Mouse (Mus musculus) C2C12 (cell line): Measurements from ENCODE around the gene Cdkn1c. TPM values are rescaled to one million over a fixed set of nuclear protein-coding genes. Genes with fewer than 3 reads are reported as not detected.

Source experiments
- H3K27me3 ChIP-seq: one replicate; pipeline ENCODE4 v1.6.1; 2011; ENCODE audit not compliant: control insufficient read depth, insufficient read depth, insufficient read length
- H3K36me3 ChIP-seq: one replicate; pipeline ENCODE4 v1.6.1; 2011; ENCODE audit not compliant: control insufficient read depth, insufficient read depth
- H3K4me3 ChIP-seq: one replicate; pipeline ENCODE4 v1.5.1; 2011; ENCODE audit warnings: mild to moderate bottlenecking, control low read depth; ENCODE audit not compliant: poor library complexity, insufficient read depth, severe bottlenecking
- H3K79me2 ChIP-seq: one replicate; pipeline ENCODE4 v1.6.1; 2011; ENCODE audit not compliant: control insufficient read depth, insufficient read depth
- H3K79me3 ChIP-seq: one replicate; pipeline ENCODE4 v1.6.1; 2011; ENCODE audit warnings: low read depth, control low read depth
- H3ac ChIP-seq: one replicate; pipeline ENCODE3; 2011; ENCODE audit warnings: low read depth; ENCODE audit not compliant: control insufficient read depth, insufficient read length
- CEBPB ChIP-seq: IDR thresholded peaks from one replicate; pipeline ENCODE4 v1.6.1; 2011; ENCODE audit warnings: low read depth, mild to moderate bottlenecking, control low read depth, moderate library complexity
- CTCF ChIP-seq: IDR thresholded peaks from one replicate; pipeline ENCODE4 v1.5.1; 2011; ENCODE audit not compliant: control insufficient read depth, insufficient read depth, insufficient read length
- FOSL1 ChIP-seq: IDR thresholded peaks from one replicate; pipeline ENCODE4 v1.8.0; 2011; ENCODE audit warnings: mild to moderate bottlenecking, low read length; ENCODE audit not compliant: poor library complexity, insufficient read depth, severe bottlenecking
- MAX ChIP-seq: IDR thresholded peaks from one replicate; pipeline ENCODE4 v1.6.1; 2011; ENCODE audit warnings: mild to moderate bottlenecking, control low read depth
- MYOD1 ChIP-seq: IDR thresholded peaks from one replicate; pipeline ENCODE4 v1.6.1; 2011; ENCODE audit warnings: low read depth; ENCODE audit not compliant: control insufficient read depth, insufficient read length
- MYOG ChIP-seq: IDR thresholded peaks from one replicate; pipeline ENCODE4 v1.6.1; 2011; ENCODE audit not compliant: control insufficient read depth, insufficient read length; ENCODE audit errors: extremely low read depth
- USF1 ChIP-seq: IDR thresholded peaks from one replicate; pipeline ENCODE4 v1.6.1; 2011; ENCODE audit warnings: low read depth, mild to moderate bottlenecking, control low read depth, moderate library complexity
- polyA plus RNA-seq: library from polyadenylated mRNA; unstranded; fragments of >200 nt; fragmentation: generic; extraction: Trizol; gene quantifications from one replicate; pipeline ENCODE4 v1.2.1, GENCODE M21; 2012; ENCODE audit warnings: missing spikeins

Gene Cdkn1c
- polyA plus RNA-seq, 1 experiment: 2.3 TPM

DNA sequence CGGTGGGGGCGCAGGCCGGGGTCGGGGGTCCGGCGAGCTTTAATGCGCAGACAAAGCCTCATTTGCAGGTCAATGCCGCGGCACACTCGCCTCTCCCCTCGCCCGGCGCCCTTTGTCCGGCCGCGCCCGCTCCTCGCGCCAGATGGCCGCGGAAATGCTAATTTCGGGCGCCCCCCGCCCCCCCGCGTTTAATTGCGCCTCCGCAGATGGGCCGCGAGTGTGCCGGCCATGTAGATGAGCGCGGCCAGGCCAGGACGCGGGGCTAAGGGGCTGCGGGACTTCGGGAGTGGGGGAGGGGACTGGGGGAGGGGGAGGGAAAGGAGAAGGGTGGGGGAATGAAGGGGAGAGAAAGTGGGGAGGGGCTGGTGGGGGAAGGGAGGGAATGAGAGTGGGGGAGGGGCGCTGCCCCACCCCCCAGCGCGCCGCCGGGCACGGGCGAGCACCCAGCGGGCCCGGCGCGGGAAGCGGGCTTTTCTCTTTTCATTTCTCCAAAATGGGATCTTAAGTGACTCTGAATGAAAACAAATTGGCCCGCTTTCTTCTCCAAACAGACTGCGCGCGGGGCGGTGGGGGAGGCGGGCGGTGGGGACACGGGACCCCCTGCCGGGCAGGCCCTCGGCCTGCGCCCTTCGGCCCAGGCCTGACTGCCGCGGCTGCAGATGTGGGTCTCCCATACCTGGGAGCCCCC is 22.8 kb downstream of the Cdkn1c start:
- TF ChIP-seq CTCF (no peak), USF1 (no peak), FOSL1 (no peak), MYOG (no peak), MAX (no peak), CEBPB (no peak), MYOD1 (no peak)
- Histone ChIP-seq H3K36me3 (no peaks in the 10 kb centered on the region), H3ac (no peak overlapping the region), H3K4me3 (no peak overlapping the region), H3K79me3 (no peaks in the 10 kb centered on the region), H3K79me2 (no peaks in the 10 kb centered on the region), H3K27me3 (peaks cover 20% of the 10 kb centered on the region)

DNA sequence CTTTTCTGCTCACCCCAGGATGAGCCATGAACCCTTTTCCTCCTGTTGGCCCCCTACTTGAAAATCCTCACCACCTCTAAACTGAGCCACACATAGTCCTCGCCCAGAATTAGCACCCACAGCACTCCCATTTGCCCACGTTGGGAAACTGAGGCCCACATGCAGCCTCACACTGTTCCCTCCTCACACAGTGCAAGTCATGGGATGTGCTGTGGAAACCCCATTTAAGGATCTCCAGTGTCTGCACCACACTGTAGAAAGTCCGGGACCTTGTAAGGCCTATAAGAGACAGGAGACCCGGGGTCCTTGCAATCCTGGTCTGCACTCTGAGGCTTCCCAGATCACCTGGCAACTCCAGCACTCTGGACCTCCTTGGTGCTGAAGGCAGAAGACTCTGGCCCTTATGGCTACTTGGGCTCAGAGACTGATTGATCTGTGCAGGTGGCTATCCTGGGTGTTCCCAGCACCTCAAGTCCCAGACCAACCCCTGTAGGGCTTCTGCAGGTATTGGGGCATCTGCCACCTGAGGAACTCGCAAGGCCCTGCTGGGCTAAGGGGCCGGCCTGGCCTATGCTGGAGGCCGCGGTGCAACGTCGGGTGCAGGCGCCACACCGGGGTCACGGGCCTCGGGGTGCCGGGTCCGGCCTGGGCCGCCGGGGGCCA is 23.5 kb downstream of the Cdkn1c start:
- no peak overlapping the region for H3K4me3 ChIP-seq

DNA sequence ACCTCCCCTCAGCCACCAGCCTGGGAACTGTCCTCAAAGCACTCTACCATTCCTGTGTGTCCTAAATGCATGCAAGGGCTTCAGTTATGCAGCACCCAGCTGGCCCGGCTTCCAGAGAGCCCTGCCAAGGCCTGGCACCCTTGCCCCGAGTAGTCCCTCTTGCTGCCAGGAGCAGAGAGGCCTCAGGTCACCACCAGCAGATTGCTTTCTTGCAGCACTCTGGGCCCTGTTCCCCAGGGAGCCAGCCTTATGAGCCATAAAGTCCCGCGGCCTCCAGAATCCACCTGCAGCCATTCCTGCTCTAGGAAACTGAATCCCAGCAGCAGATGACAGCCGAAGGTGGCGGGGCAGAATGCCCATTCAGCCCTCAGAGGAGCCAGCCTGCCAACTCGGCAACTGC is 27.5 kb downstream of the Cdkn1c start:
- no peaks in the 10 kb centered on the region for H3K36me3 ChIP-seq
- no peaks in the 10 kb centered on the region for H3K79me2 ChIP-seq
- no peak overlapping the region for H3K4me3 ChIP-seq
- no peak overlapping the region for H3ac ChIP-seq
- no peak for TF ChIP-seq CEBPB
- no peak for TF ChIP-seq CTCF
- no peak for TF ChIP-seq USF1
- no peak for TF ChIP-seq MAX
- TF ChIP-seq MYOD1: no peak
- TF ChIP-seq FOSL1: no peak
- no peak for TF ChIP-seq MYOG
- peaks cover 14% of the 10 kb centered on the region for H3K27me3 ChIP-seq
- no peaks in the 10 kb centered on the region for H3K79me3 ChIP-seq

More for the DNA sequence above, 23.5 kb downstream of the Cdkn1c start:
- Histone ChIP-seq H3ac (no peak overlapping the region), H3K36me3 (no peaks in the 10 kb centered on the region), H3K27me3 (peaks cover 14% of the 10 kb centered on the region), H3K79me3 (no peaks in the 10 kb centered on the region), H3K79me2 (no peaks in the 10 kb centered on the region)
- no peak for TF ChIP-seq MYOG
- TF ChIP-seq MAX: no peak
- TF ChIP-seq CTCF: no peak
- no peak for TF ChIP-seq FOSL1
- no peak for TF ChIP-seq MYOD1
- no peak for TF ChIP-seq USF1
- no peak for TF ChIP-seq CEBPB

DNA sequence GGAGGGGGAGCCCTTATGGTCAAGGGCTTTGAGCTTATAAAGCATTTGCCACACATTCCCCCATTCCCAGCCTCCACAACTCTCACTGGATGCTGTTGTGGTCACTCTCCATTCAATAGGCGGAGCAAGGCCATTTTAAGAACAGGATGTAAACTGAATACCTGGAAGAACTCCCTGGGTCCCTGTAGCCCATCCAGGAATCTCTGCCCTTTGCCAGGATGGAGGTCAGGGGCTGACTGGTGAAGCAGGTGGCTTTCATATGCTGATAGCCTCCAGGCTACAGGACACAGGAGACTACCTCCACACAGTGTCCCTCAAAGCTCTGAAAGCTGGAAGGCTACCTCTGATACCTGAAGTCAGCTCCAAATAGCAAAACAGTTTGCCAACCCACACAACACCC is 28.2 kb downstream of the Cdkn1c start:
- Histone ChIP-seq H3K36me3 (no peaks in the 10 kb centered on the region), H3K79me3 (no peaks in the 10 kb centered on the region), H3K79me2 (no peaks in the 10 kb centered on the region), H3ac (no peak overlapping the region), H3K27me3 (peaks cover 17% of the 10 kb centered on the region), H3K4me3 (no peak overlapping the region)
- TF ChIP-seq CTCF (no peak), USF1 (no peak), MAX (no peak), CEBPB (no peak), FOSL1 (no peak), MYOD1 (no peak), MYOG (no peak)

DNA sequence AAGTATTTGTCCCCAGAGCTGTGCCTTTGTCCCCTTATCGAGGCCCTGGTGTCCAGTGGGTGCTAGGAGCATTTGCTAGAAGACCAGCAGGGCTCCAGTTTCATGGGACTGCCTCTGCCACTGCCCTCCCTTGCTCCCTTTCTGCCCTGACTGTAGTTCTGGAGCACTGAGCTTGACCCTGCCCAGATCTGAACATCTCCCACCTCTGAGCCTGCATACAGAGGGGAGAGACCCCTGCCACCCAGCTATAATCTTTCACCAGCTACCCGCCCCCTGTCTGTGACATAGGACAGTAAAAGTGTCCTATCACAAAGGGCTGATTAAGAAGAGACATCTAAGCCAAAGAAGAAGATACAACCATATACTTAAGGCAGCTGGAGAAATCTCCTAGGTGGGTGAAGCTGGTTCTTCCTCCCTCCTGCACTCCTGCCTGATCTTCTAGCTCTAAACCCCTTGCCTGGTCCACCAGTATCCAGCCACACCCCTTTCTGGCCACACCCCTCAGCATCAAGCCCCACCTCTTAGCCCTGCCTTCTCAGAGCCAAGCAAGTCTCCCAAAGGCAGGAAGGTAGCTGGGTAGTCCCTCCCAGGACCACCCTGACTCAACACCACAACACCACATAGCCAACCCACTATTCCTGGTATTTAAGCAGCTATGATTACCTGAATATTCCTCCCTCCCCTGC is 31.9 kb downstream of the Cdkn1c start:
- Histone ChIP-seq H3K79me2 (no peaks in the 10 kb centered on the region), H3ac (no peak overlapping the region)
- TF ChIP-seq MYOG: no peak
- TF ChIP-seq FOSL1: no peak
- no peak for TF ChIP-seq CTCF
- TF ChIP-seq USF1: no peak
- no peak for TF ChIP-seq MAX
- no peak for TF ChIP-seq MYOD1

More for the DNA sequence above, 31.9 kb downstream of the Cdkn1c start:
- H3K4me3 ChIP-seq: no peak overlapping the region
- H3K27me3 ChIP-seq: peaks cover 6% of the 10 kb centered on the region
- no peaks in the 10 kb centered on the region for H3K36me3 ChIP-seq
- H3K79me3 ChIP-seq: no peaks in the 10 kb centered on the region
